Mouse (Mus musculus): ENCODE measurements around the gene Nin. TPM values are rescaled to one million over a fixed set of nuclear protein-coding genes. Genes with fewer than 3 reads are reported as not detected.

Gene Nin
- polyA plus RNA-seq, 1 experiment from 2014 or later: 13.9 TPM

- under 1% methylated on average over 101 of the region's 102 CpGs for WGBS
- Histone ChIP-seq H3K36me3 (peaks cover 25% of the 10 kb centered on the region), H3K9ac (peak within 1 kb of the TSS; percentile 91), H3K4me1 (peaks cover 13% of the 10 kb centered on the region), H3K4me3 (replicated peaks) (peak within 1 kb of the TSS; percentile 85), H3K9me3 (replicated peaks) (no peaks in the 10 kb centered on the region), H3K4me2 (peak within 1 kb of the TSS; percentile 78), H3K27me3 (no peaks in the 10 kb centered on the region), H3K27ac (peak within 1 kb of the TSS; percentile 90)
- peak; percentile 97 for ATAC-seq (replicated peaks; ENCODE audit: low FRiP score)
Measured at GRCm38 (mm10) chr12:69986786-69987497, 126.6 kb downstream of the Nin start, which contains the start of gene Sav1. Gene Sav1, minus strand, starts transcription at chr12:69987002.

- Histone ChIP-seq H3K36me3 (peaks cover 31% of the 10 kb centered on the region), H3K27me3 (no peaks in the 10 kb centered on the region), H3K4me2 (peak overlapping the region; percentile 78), H3K9me3 (replicated peaks) (no peaks in the 10 kb centered on the region), H3K4me3 (replicated peaks) (peak overlapping the region; percentile 85), H3K4me1 (peaks cover 13% of the 10 kb centered on the region), H3K9ac (peak overlapping the region; percentile 91), H3K27ac (peak overlapping the region; percentile 90)
- peak; percentile 72 for ATAC-seq (replicated peaks; ENCODE audit: low FRiP score)
- WGBS: under 1% methylated on average over 35 of the region's 36 CpGs
Measured at GRCm38 (mm10) chr12:69986241-69986762, 127.2 kb downstream of the Nin start.

- WGBS: 36% methylated on average over 4 of the region's 4 CpGs
Measured at GRCm38 (mm10) chr12:69985546-69985945, 128.0 kb downstream of the Nin start.

GRCm38 (mm10) chr12:69982874-69983273, 130.6 kb downstream of the Nin start:
- H3K27ac ChIP-seq: no peak overlapping the region
- WGBS: 80% methylated on average over 5 of the region's 5 CpGs
- no peak overlapping the region for H3K9ac ChIP-seq
- no peak overlapping the region for H3K4me3 ChIP-seq (replicated peaks)
- peaks cover 22% of the 10 kb centered on the region for H3K4me1 ChIP-seq
- no peaks in the 10 kb centered on the region for H3K9me3 ChIP-seq (replicated peaks)
- no peak for ATAC-seq (replicated peaks; ENCODE audit: low FRiP score)
- peaks cover 52% of the 10 kb centered on the region for H3K36me3 ChIP-seq
- no peaks in the 10 kb centered on the region for H3K27me3 ChIP-seq
- H3K4me2 ChIP-seq: no peak overlapping the region

More at GRCm38 (mm10) chr12:69985546-69985945, 128.0 kb downstream of the Nin start:
- H3K27ac ChIP-seq: 0 out of 2 replicates have a peak overlapping the region, but pooled peaks have one; percentile 32
- H3K4me1 ChIP-seq: peaks cover 13% of the 10 kb centered on the region
- no peaks in the 10 kb centered on the region for H3K27me3 ChIP-seq
- H3K36me3 ChIP-seq: peaks cover 37% of the 10 kb centered on the region
- peak overlapping the region; percentile 85 for H3K4me3 ChIP-seq (replicated peaks)
- H3K9ac ChIP-seq: peak overlapping the region; percentile 91; the same call in 1 of the 2 replicates
- H3K9me3 ChIP-seq (replicated peaks): no peaks in the 10 kb centered on the region
- ATAC-seq (replicated peaks; ENCODE audit: low FRiP score): no peak
- H3K4me2 ChIP-seq: peak overlapping the region; percentile 78

- peak overlapping the region; percentile 33 for H3K27ac ChIP-seq
- H3K4me2 ChIP-seq: no peak overlapping the region
- no peaks in the 10 kb centered on the region for H3K27me3 ChIP-seq
- 0 out of 2 replicates have a peak, but pooled peaks cover 15% of the 10 kb centered on the region for H3K4me1 ChIP-seq
- peaks cover 53% of the 10 kb centered on the region for H3K36me3 ChIP-seq
- WGBS: 53% methylated on average over 9 of the region's 9 CpGs
- no peaks in the 10 kb centered on the region for H3K9me3 ChIP-seq (replicated peaks)
- H3K9ac ChIP-seq: no peak overlapping the region
- no peak overlapping the region for H3K4me3 ChIP-seq (replicated peaks)
- 0 out of 2 replicates have a peak, but pooled peaks have one; percentile 43 for ATAC-seq (replicated peaks; ENCODE audit: low FRiP score)
Measured at GRCm38 (mm10) chr12:69977376-69977998, 136.0 kb downstream of the Nin start.

- no peak overlapping the region for H3K4me2 ChIP-seq
- no peak overlapping the region for H3K9ac ChIP-seq
- ATAC-seq (replicated peaks; ENCODE audit: low FRiP score): no peak
- no peaks in the 10 kb centered on the region for H3K27me3 ChIP-seq
- H3K36me3 ChIP-seq: peaks cover 53% of the 10 kb centered on the region
- H3K4me3 ChIP-seq (replicated peaks): no peak overlapping the region
- 79% methylated on average over 6 of the region's 6 CpGs for whole genome bisulfite sequencing
- H3K27ac ChIP-seq: no peak overlapping the region
- H3K4me1 ChIP-seq: 0 out of 2 replicates have a peak, but pooled peaks cover 15% of the 10 kb centered on the region
- no peaks in the 10 kb centered on the region for H3K9me3 ChIP-seq (replicated peaks)
Measured at GRCm38 (mm10) chr12:69976688-69977087, 136.8 kb downstream of the Nin start.

- H3K4me3 ChIP-seq (replicated peaks): no peak overlapping the region
- no peaks in the 10 kb centered on the region for H3K9me3 ChIP-seq (replicated peaks)
- H3K27ac ChIP-seq: no peak overlapping the region
- peak; percentile 49; the same call in 1 of the 2 replicates for ATAC-seq (replicated peaks; ENCODE audit: low FRiP score)
- 0 out of 2 replicates have a peak, but pooled peaks cover 9% of the 10 kb centered on the region for H3K4me1 ChIP-seq
- no peak overlapping the region for H3K9ac ChIP-seq
- no peaks in the 10 kb centered on the region for H3K27me3 ChIP-seq
- H3K4me2 ChIP-seq: no peak overlapping the region
- peaks cover 58% of the 10 kb centered on the region for H3K36me3 ChIP-seq
Measured at GRCm38 (mm10) chr12:69973666-69974065, 139.9 kb downstream of the Nin start.

GRCm38 (mm10) chr12:69968154-69968553, 145.4 kb downstream of the Nin start:
- Histone ChIP-seq H3K4me2 (no peak overlapping the region), H3K4me1 (0 out of 2 replicates have a peak, but pooled peaks cover 3% of the 10 kb centered on the region), H3K9me3 (replicated peaks) (no peaks in the 10 kb centered on the region), H3K27ac (no peak overlapping the region), H3K36me3 (peaks cover 87% of the 10 kb centered on the region), H3K27me3 (no peaks in the 10 kb centered on the region), H3K9ac (no peak overlapping the region), H3K4me3 (replicated peaks) (no peak overlapping the region)
- 61% methylated on average over 5 of the region's 5 CpGs for WGBS
- ATAC-seq (replicated peaks; ENCODE audit: low FRiP score): no peak; the same call in 1 of the 2 replicates

GRCm38 (mm10) chr12:69967112-69967511, 146.4 kb downstream of the Nin start:
- H3K36me3 ChIP-seq: peaks cover 87% of the 10 kb centered on the region

GRCm38 (mm10) chr12:69966071-69966470, 147.4 kb downstream of the Nin start:
- no peaks in the 10 kb centered on the region for H3K9me3 ChIP-seq (replicated peaks)
- ATAC-seq (replicated peaks; ENCODE audit: low FRiP score): no peak
- no peak overlapping the region for H3K4me2 ChIP-seq

More at GRCm38 (mm10) chr12:69967112-69967511, 146.4 kb downstream of the Nin start:
- no peak overlapping the region for H3K4me3 ChIP-seq (replicated peaks)
- WGBS: 91% methylated on average over 6 of the region's 6 CpGs
- H3K4me2 ChIP-seq: no peak overlapping the region
- no peak for ATAC-seq (replicated peaks; ENCODE audit: low FRiP score)
- H3K9ac ChIP-seq: no peak overlapping the region
- H3K27me3 ChIP-seq: no peaks in the 10 kb centered on the region
- H3K4me1 ChIP-seq: 0 out of 2 replicates have a peak, but pooled peaks cover 3% of the 10 kb centered on the region
- no peak overlapping the region for H3K27ac ChIP-seq
- no peaks in the 10 kb centered on the region for H3K9me3 ChIP-seq (replicated peaks)

GRCm38 (mm10) chr12:69965644-69966043, 147.9 kb downstream of the Nin start:
- Histone ChIP-seq H3K9me3 (replicated peaks) (no peaks in the 10 kb centered on the region), H3K27ac (no peak overlapping the region), H3K27me3 (no peaks in the 10 kb centered on the region), H3K4me2 (no peak overlapping the region), H3K36me3 (peaks cover 86% of the 10 kb centered on the region), H3K4me1 (0 out of 2 replicates have a peak, but pooled peaks cover 3% of the 10 kb centered on the region), H3K9ac (no peak overlapping the region), H3K4me3 (replicated peaks) (no peak overlapping the region)
- ATAC-seq (replicated peaks; ENCODE audit: low FRiP score): no peak
- WGBS: 75% methylated on average over 3 of the region's 3 CpGs

More at GRCm38 (mm10) chr12:69966071-69966470, 147.4 kb downstream of the Nin start:
- peaks cover 87% of the 10 kb centered on the region for H3K36me3 ChIP-seq
- no peak overlapping the region for H3K9ac ChIP-seq
- no peak overlapping the region for H3K27ac ChIP-seq
- 78% methylated on average over 5 of the region's 5 CpGs for WGBS
- H3K27me3 ChIP-seq: no peaks in the 10 kb centered on the region
- H3K4me3 ChIP-seq (replicated peaks): no peak overlapping the region
- 0 out of 2 replicates have a peak, but pooled peaks cover 3% of the 10 kb centered on the region for H3K4me1 ChIP-seq

- H3K4me3 ChIP-seq (replicated peaks): no peak overlapping the region
- H3K9me3 ChIP-seq (replicated peaks): no peaks in the 10 kb centered on the region
- H3K27me3 ChIP-seq: no peaks in the 10 kb centered on the region
- H3K36me3 ChIP-seq: peaks cover 73% of the 10 kb centered on the region
- no peak overlapping the region for H3K9ac ChIP-seq
- 0 out of 2 replicates have a peak, but pooled peaks cover 2% of the 10 kb centered on the region for H3K4me1 ChIP-seq
- ATAC-seq (replicated peaks; ENCODE audit: low FRiP score): no peak
- WGBS: 91% methylated on average over 6 of the region's 6 CpGs
- H3K4me2 ChIP-seq: no peak overlapping the region
- H3K27ac ChIP-seq: no peak overlapping the region
Measured at GRCm38 (mm10) chr12:69963141-69963540, 150.4 kb downstream of the Nin start.

Measured in kidney, embryonic 15.5 days (tissue).